Mouse (Mus musculus): ENCODE results near the gene Olfr1183. TPM values are rescaled to one million over a fixed set of nuclear protein-coding genes. Genes with fewer than 3 reads are reported as not detected.
"Not testable (repeated sequence)": the region's sequence is repeated elsewhere in the genome, so short reads cannot be mapped to it uniquely, and the experiment has no call there.

The Olfr1183 gene
- not detected in 2 replicates for polyA plus RNA-seq (2015; fragmentation: Nextera tagmentation; extraction: Ambion mirVana)

DNA sequence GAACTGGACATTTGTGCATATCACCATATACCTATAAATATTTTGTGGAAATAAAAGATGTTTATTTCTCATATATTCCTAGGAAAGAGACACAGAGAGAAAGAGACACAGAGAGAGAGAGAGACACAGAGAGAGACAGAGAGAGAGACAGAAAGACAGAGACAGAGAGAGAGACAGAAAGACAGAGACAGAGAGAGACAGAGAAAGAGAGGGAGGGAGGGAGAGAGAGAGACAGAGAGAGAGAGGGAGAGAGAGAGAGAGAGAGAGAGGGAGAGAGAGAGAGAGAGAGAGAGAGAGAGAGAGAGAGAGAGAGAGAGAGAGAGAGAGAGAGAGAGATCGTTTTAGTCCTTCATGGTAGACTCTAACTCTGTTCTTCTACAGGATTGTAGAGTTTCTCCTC is at the start of gene Olfr1183:
TSS of gene Olfr1183 (plus strand) at position 301 of the 400 bp plus-strand sequence.
- H3K4me2 ChIP-seq (replicated peaks; ENCODE audit: low read depth); H3K27me3 ChIP-seq (replicated peaks; ENCODE audit: control insufficient read depth, insufficient read depth, low read length); H3K9me3 ChIP-seq (ENCODE audit: control insufficient read depth); ATAC-seq; H3K4me3 ChIP-seq (ENCODE audit: low read depth, low read length); H3K27ac ChIP-seq (ENCODE audit: low read depth, low read length); H3K9ac ChIP-seq (ENCODE audit: low read depth, low read length); H3K4me1 ChIP-seq (replicated peaks; ENCODE audit: control insufficient read depth, insufficient read depth, low read length); H3K36me3 ChIP-seq (ENCODE audit: control insufficient read depth, insufficient read depth): not testable (repeated sequence)
- 75% methylated on average over 1 of the region's 1 CpGs for WGBS

DNA sequence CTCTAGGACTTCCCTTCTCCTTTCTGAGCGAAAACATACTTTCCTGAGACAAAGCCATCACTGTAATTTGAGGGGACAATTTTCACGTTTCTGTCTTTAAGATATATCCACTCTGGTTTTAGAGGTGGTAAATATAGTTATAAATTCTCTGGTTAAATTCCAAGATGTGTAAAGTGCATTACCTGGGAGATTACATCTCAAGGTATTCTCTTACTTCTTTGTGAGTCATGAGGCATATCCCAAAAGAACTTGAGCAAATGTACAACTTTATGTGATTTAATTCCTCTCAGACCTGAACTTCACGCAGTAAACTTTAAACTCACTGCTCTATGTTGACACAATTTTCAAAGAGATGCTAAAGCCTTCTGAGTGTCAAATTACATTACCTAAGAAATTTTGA is 48.3 kb upstream of the Olfr1183 start, which contains the start of gene Olfr1179:
TSS of gene Olfr1179 (minus strand) at position 101 of the 400 bp plus-strand sequence.
- H3K27me3 ChIP-seq (replicated peaks; ENCODE audit: control insufficient read depth, insufficient read depth, low read length), result no peaks in the 10 kb centered on the region
- no peak within 1 kb of the TSS for H3K4me2 ChIP-seq (replicated peaks; ENCODE audit: low read depth)
- no peak for ATAC-seq
- 81% methylated on average over 3 of the region's 3 CpGs for WGBS
- no peak for TF ChIP-seq CTCF (IDR thresholded peaks at IDR 0.05; ENCODE audit: low read depth)
- H3K36me3 ChIP-seq (ENCODE audit: control insufficient read depth, insufficient read depth), result no peaks in the 10 kb centered on the region
- H3K9me3 ChIP-seq (ENCODE audit: control insufficient read depth), result no peaks in the 10 kb centered on the region
- H3K9ac ChIP-seq (ENCODE audit: low read depth, low read length), result no peak within 1 kb of the TSS
- no peak within 1 kb of the TSS for H3K4me3 ChIP-seq (ENCODE audit: low read depth, low read length)
- H3K27ac ChIP-seq (ENCODE audit: low read depth, low read length), result no peak within 1 kb of the TSS
- H3K4me1 ChIP-seq (replicated peaks; ENCODE audit: control insufficient read depth, insufficient read depth, low read length), result no peaks in the 10 kb centered on the region

DNA sequence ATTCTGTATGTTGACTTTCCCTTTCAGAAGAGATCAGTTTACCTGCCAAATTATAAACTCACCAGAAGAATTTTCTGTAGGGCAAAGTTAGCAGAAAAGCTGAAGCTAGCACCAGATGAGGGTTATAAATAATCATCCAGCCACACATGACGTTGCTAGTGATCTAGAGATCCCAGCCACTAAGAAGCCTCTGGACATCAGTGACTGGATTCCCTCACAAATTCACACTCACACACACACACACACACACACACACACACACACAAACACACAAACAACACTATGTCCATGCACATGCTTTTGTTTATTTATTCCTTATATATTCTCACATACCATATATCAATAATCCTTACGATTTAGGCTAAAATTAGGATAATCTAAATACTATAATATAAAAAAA is 35.6 kb upstream of the Olfr1183 start, which contains the start of gene Olfr1180:
TSS of gene Olfr1180 (minus strand) at position 101 of the 400 bp plus-strand sequence.
- Histone ChIP-seq H3K9ac (ENCODE audit: low read depth, low read length) (no peak within 1 kb of the TSS), H3K4me2 (replicated peaks; ENCODE audit: low read depth) (no peak within 1 kb of the TSS), H3K36me3 (ENCODE audit: control insufficient read depth, insufficient read depth) (no peaks in the 10 kb centered on the region), H3K4me3 (ENCODE audit: low read depth, low read length) (no peak within 1 kb of the TSS), H3K4me1 (replicated peaks; ENCODE audit: control insufficient read depth, insufficient read depth, low read length) (no peaks in the 10 kb centered on the region), H3K27ac (ENCODE audit: low read depth, low read length) (no peak within 1 kb of the TSS), H3K27me3 (replicated peaks; ENCODE audit: control insufficient read depth, insufficient read depth, low read length) (no peaks in the 10 kb centered on the region), H3K9me3 (ENCODE audit: control insufficient read depth) (no peaks in the 10 kb centered on the region)
- no peak for ATAC-seq
- TF ChIP-seq CTCF (IDR thresholded peaks at IDR 0.05; ENCODE audit: low read depth), result no peak
- 63% methylated on average over 2 of the region's 2 CpGs for WGBS

DNA sequence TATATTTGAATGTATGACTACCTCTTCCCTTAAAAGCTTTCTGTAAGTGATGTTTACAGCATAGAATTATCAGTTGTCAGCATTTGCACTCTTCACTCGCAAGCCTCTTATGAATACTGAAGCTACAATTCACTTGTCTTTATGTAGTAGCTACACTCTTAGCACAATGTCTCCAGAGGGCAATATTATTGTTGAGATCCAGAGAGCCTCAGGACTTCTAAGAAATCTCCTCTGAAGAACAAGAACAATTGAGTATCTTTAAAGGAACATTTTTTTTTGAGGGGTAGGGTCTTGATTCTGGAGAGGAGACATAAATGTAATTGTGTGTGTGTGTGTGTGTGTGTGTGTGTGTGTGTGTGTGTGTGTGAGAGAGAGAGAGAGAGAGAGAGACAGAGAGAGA is 28.6 kb upstream of the Olfr1183 start, which contains the start of gene Olfr1181:
TSS of gene Olfr1181 (minus strand) at position 101 of the 400 bp plus-strand sequence.
- Histone ChIP-seq H3K4me2 (replicated peaks; ENCODE audit: low read depth) (no peak within 1 kb of the TSS), H3K9ac (ENCODE audit: low read depth, low read length) (no peak within 1 kb of the TSS), H3K4me3 (ENCODE audit: low read depth, low read length) (no peak within 1 kb of the TSS), H3K27me3 (replicated peaks; ENCODE audit: control insufficient read depth, insufficient read depth, low read length) (no peaks in the 10 kb centered on the region), H3K9me3 (ENCODE audit: control insufficient read depth) (no peaks in the 10 kb centered on the region), H3K36me3 (ENCODE audit: control insufficient read depth, insufficient read depth) (no peaks in the 10 kb centered on the region), H3K27ac (ENCODE audit: low read depth, low read length) (no peak within 1 kb of the TSS), H3K4me1 (replicated peaks; ENCODE audit: control insufficient read depth, insufficient read depth, low read length) (no peaks in the 10 kb centered on the region)
- ATAC-seq, result no peak
- no peak for TF ChIP-seq CTCF (IDR thresholded peaks at IDR 0.05; ENCODE audit: low read depth)
- 71% methylated on average over 1 of the region's 1 CpGs for WGBS

DNA sequence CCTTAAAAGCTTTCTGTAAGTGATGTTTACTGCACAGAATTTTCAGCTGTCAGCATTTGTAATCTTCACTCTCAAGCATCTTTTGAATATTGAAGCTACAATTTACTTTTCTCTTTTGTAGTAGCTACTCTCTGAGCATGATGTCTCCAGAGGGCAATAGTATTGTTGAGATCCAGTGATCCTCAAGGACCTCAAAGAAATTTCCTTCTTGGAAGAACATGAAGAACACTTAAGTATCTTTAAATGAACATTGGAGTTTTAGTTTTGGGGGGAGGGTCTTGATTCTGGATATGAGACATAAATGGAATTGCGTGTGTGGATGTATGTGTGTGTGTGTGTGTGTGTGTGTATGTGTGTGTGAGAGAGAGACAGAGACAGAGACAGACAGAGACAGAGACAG is 5.6 kb upstream of the Olfr1183 start, which contains the start of gene Gm13757:
TSS of gene Gm13757 (minus strand) at position 101 of the 400 bp plus-strand sequence.
- ATAC-seq, result no peak
- H3K9ac ChIP-seq (ENCODE audit: low read depth, low read length), result no peak within 1 kb of the TSS
- H3K36me3 ChIP-seq (ENCODE audit: control insufficient read depth, insufficient read depth), result no peaks in the 10 kb centered on the region
- H3K4me1 ChIP-seq (replicated peaks; ENCODE audit: control insufficient read depth, insufficient read depth, low read length), result no peaks in the 10 kb centered on the region
- no peak for TF ChIP-seq CTCF (IDR thresholded peaks at IDR 0.05; ENCODE audit: low read depth)
- WGBS, result 86% methylated on average over 1 of the region's 1 CpGs
- H3K27ac ChIP-seq (ENCODE audit: low read depth, low read length), result no peak within 1 kb of the TSS
- no peaks in the 10 kb centered on the region for H3K9me3 ChIP-seq (ENCODE audit: control insufficient read depth)
- no peak within 1 kb of the TSS for H3K4me2 ChIP-seq (replicated peaks; ENCODE audit: low read depth)
- no peak within 1 kb of the TSS for H3K4me3 ChIP-seq (ENCODE audit: low read depth, low read length)
- H3K27me3 ChIP-seq (replicated peaks; ENCODE audit: control insufficient read depth, insufficient read depth, low read length), result no peaks in the 10 kb centered on the region

DNA sequence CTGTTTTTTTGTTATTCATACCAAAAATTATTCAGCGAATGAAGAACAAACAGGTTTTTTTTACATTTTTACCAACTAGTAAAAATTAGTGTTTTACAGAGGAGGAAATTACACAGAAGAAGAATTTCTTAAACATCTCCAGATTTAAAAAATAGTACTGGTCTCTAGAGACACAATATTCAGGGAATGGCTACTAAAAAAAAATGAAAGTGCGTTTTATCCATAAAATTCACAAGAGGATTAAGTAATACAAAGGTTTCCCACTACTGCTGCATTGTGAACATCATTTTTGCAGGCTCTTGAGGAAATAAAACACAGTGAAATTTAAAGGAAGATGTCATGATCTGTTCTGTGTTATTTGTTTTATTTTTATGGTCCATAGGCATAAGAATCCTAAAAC is 28.6 kb downstream of the Olfr1183 start, which contains the start of gene Olfr1184:
TSS of gene Olfr1184 (plus strand) at position 301 of the 400 bp plus-strand sequence.
- Histone ChIP-seq H3K4me1 (replicated peaks; ENCODE audit: control insufficient read depth, insufficient read depth, low read length) (no peaks in the 10 kb centered on the region), H3K27me3 (replicated peaks; ENCODE audit: control insufficient read depth, insufficient read depth, low read length) (no peaks in the 10 kb centered on the region), H3K4me3 (ENCODE audit: low read depth, low read length) (no peak within 1 kb of the TSS), H3K27ac (ENCODE audit: low read depth, low read length) (no peak within 1 kb of the TSS), H3K36me3 (ENCODE audit: control insufficient read depth, insufficient read depth) (no peaks in the 10 kb centered on the region), H3K4me2 (replicated peaks; ENCODE audit: low read depth) (no peak within 1 kb of the TSS), H3K9ac (ENCODE audit: low read depth, low read length) (no peak within 1 kb of the TSS), H3K9me3 (ENCODE audit: control insufficient read depth) (no peaks in the 10 kb centered on the region)
- TF ChIP-seq CTCF (IDR thresholded peaks at IDR 0.05; ENCODE audit: low read depth), result no peak
- no peak for ATAC-seq
- WGBS, result 82% methylated on average over 2 of the region's 2 CpGs

All from intestine, postnatal 0 days (tissue).